Mouse (Mus musculus): ENCODE measurements around the gene Tap1. TPM values are rescaled to one million over a fixed set of nuclear protein-coding genes. Genes with fewer than 3 reads are reported as not detected.

Gene Tap1
- 7.5 TPM for polyA plus RNA-seq (2014; fragmentation: Illumina TruSeq; extraction: RNeasy Lipid Tissue Mini Kit (QIAGEN cat#74804); ENCODE audit: low read depth, low replicate concordance)

DNA sequence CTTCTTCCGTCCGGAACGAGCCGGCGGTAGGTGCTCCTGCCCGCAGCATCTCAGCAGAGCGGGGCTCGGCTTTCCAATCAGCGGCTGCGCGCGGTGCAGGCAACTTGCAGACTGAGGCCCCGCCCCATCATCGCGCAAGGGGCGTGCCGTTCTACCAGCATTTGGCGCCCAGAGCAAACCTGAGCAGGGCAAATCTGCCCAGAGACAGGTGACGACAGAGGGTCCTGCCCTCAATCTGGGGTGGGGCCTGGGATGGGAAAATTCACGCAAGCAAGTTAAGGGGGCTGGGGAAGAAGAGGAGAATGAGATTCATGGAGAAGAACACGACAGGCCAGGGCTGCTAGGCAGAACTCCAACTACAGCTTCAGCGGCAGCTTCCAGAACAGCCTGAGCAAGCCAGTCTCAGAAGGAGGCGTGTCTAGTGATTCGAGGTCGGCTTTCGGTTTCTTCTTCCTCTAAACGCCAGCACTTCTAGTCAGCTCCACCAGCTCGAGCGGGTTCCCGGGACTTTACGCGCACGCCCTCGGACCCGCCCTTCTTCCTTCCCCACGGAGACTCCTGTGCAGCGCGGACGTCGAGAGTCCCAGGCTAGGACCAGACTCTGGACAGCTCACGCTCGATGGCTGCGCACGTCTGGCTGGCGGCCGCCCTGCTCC is at the start of gene Tap1, which contains the start of gene Psmb9:
Gene Tap1, plus strand, starts transcription at position 293 of the 656 bp plus-strand sequence.
Gene Psmb9, minus strand, starts transcription at position 504 of the 656 bp plus-strand sequence.

DNA sequence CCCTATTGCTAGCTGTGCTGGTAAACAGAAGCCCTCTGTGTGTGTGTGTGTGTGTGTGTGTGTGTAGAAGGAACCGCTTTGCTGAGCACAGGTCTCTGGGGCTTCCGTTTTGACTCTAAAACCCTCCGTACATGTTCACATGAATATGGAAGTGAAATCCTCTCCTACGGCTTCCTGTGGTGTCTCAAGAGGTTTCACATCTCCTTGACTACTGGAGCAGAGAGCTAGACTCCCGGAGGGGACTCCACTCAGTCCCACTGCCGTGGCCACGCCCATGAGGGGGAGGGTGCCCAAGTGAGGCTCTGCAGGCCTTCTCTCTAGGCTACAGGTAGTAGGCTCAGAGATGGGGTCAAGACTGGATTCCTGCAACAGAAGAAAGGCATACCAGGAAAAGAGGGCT is 44.3 kb upstream of the Tap1 start, which contains the start of gene H2-DMb2:
Gene H2-DMb2, plus strand, starts transcription at position 275 of the 400 bp plus-strand sequence.

DNA sequence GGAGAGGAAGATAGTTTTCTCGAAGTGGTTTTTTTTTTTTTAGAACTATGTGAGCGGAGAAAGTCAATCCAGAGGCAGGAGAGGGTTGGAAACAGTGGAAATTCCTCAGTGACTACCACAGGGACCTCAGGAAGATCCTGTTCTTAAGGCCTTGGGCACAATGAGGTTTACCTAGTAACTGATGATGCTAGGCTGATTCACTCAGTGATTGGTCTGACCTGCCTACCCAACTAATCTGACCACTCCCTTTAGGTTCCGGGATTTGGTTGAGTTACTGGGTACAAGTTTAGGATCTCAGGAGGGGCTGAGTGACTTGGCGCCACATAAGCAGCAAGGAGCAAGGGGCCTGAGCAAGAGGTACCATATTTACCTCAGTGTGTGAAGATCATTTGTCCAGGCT is 34.4 kb upstream of the Tap1 start, which contains the start of gene H2-DMb1:
Gene H2-DMb1, plus strand, starts transcription at position 150 of the 400 bp plus-strand sequence.

DNA sequence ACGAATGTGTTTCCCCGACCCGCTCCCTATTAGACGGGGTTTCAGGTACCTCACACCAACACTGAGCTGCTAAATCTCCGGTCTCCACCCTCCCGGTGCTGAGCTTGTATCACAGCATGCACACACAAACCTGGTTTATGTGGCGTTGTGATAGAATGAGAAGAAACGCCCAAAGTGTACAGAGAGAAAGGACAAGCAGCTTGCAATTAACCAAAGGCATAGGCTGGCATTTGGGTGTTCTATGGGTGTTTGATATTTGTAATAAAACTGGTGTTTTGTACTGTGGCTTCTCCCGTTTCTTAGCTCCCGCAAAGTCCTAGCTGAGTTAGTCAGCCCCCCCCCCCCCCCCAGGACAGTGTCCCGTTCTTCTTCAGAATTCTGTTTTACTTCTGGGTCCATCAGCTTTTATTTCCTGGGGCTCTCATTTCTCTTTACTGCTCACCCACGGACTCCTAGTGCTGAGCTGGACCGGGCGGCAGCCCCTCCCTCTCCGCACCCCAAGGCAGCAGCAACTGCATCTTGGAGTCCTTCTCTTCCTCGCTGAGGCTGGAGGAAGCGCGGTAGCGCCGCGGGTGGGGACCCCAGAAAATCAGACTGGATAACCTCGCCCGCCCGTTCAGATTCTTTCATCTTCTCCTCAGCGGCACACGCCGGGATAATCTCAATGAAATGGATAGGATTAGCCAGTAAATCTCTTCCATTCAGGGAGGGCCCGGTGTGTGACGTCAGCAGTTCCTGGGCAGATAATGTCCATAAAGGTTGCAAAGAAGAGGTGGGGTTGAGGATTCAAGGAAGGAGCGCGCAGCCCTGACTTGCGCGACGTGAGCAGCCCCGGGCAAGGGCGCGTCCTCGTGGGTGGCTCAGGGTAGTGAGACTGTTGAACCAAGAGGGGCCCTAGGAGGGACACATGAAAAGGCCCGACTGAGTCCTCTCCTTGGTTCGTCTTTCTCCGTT is 9.9 kb downstream of the Tap1 start, which contains the start of gene Psmb8:
Gene Psmb8, plus strand, starts transcription at position 781 of the 954 bp plus-strand sequence.

DNA sequence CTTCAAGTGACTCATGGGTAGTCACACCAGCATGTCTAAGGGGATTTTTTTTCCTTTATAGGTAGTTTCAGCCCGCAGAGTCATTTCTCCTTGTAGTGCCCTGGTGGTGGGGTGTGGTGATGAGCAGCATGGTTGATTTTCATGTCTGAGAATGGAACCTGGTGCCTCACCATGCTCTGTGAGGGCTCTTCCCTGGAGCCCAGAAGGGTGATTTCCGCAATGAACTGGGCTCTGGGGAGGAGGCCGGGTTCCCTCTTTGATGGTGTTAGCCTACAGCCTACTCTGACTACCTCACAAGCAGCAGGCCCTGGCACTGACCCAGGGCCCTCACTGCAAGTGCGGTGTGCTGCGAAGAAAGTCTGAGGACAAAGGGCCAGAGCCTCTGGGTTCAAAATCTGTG is 16.1 kb downstream of the Tap1 start, which contains the start of gene Tap2:
Gene Tap2, plus strand, starts transcription at position 84 of the 400 bp plus-strand sequence.

DNA sequence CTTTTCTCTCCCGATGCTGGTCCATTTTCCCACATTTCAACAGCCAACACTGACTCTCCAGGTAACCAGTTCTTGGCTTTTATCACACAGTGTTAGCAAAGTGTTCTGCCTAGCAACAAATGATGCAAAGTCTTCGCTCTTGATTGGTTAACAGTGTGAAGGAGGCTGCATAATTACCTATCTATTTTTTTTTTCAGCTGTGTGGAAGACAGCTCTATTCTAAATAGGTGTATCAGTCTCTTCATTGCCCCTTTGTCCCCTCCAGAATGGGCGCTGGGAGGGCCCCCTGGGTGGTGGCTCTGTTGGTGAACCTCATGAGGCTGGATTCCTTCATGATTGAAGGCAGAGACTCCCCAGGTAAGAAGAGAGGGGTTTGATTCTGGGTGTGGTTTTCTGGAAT is 51.4 kb downstream of the Tap1 start, which contains the start of gene H2-Ob:
Gene H2-Ob, plus strand, starts transcription at position 198 of the 400 bp plus-strand sequence.

Other genes with a start within 250 kb of the Tap1 start
- gene Pfdn6, start 247.2 kb upstream of the Tap1 start, polyA plus RNA-seq (2014; fragmentation: Illumina TruSeq; extraction: RNeasy Lipid Tissue Mini Kit (QIAGEN cat#74804); ENCODE audit: low read depth, low replicate concordance), result 93.3 TPM
- gene Wdr46, start 246.9 kb upstream of the Tap1 start, polyA plus RNA-seq (2014; fragmentation: Illumina TruSeq; extraction: RNeasy Lipid Tissue Mini Kit (QIAGEN cat#74804); ENCODE audit: low read depth, low replicate concordance), result 8.0 TPM
- gene B3galt4, start 236.1 kb upstream of the Tap1 start, polyA plus RNA-seq (2014; fragmentation: Illumina TruSeq; extraction: RNeasy Lipid Tissue Mini Kit (QIAGEN cat#74804); ENCODE audit: low read depth, low replicate concordance), result 2.3 TPM
- 36.9 TPM for gene Vps52, start 231.7 kb upstream of the Tap1 start, polyA plus RNA-seq (2014; fragmentation: Illumina TruSeq; extraction: RNeasy Lipid Tissue Mini Kit (QIAGEN cat#74804); ENCODE audit: low read depth, low replicate concordance)
- 892 TPM for gene Rps18, start 231.6 kb upstream of the Tap1 start, polyA plus RNA-seq (2014; fragmentation: Illumina TruSeq; extraction: RNeasy Lipid Tissue Mini Kit (QIAGEN cat#74804); ENCODE audit: low read depth, low replicate concordance)
- gene H2-K1, start 187.2 kb upstream of the Tap1 start, polyA plus RNA-seq (2014; fragmentation: Illumina TruSeq; extraction: RNeasy Lipid Tissue Mini Kit (QIAGEN cat#74804); ENCODE audit: low read depth, low replicate concordance), result 293 TPM
- 25.6 TPM for gene Ring1, start 162.9 kb upstream of the Tap1 start, polyA plus RNA-seq (2014; fragmentation: Illumina TruSeq; extraction: RNeasy Lipid Tissue Mini Kit (QIAGEN cat#74804); ENCODE audit: low read depth, low replicate concordance)
- gene H2-Ke6, start 159.5 kb upstream of the Tap1 start, polyA plus RNA-seq (2014; fragmentation: Illumina TruSeq; extraction: RNeasy Lipid Tissue Mini Kit (QIAGEN cat#74804); ENCODE audit: low read depth, low replicate concordance), result 140 TPM
- gene Slc39a7, start 155.9 kb upstream of the Tap1 start, polyA plus RNA-seq (2014; fragmentation: Illumina TruSeq; extraction: RNeasy Lipid Tissue Mini Kit (QIAGEN cat#74804); ENCODE audit: low read depth, low replicate concordance), result 68.0 TPM
- 42.4 TPM for gene Rxrb, start 155.7 kb upstream of the Tap1 start, polyA plus RNA-seq (2014; fragmentation: Illumina TruSeq; extraction: RNeasy Lipid Tissue Mini Kit (QIAGEN cat#74804); ENCODE audit: low read depth, low replicate concordance)
- gene Col11a2, start 148.1 kb upstream of the Tap1 start, polyA plus RNA-seq (2014; fragmentation: Illumina TruSeq; extraction: RNeasy Lipid Tissue Mini Kit (QIAGEN cat#74804); ENCODE audit: low read depth, low replicate concordance), result 1.5 TPM
- not detected for gene H2-Oa, start 95.2 kb upstream of the Tap1 start, polyA plus RNA-seq (2014; fragmentation: Illumina TruSeq; extraction: RNeasy Lipid Tissue Mini Kit (QIAGEN cat#74804); ENCODE audit: low read depth, low replicate concordance)
- 5.4 TPM for gene H2-DMa, start 68.0 kb upstream of the Tap1 start, polyA plus RNA-seq (2014; fragmentation: Illumina TruSeq; extraction: RNeasy Lipid Tissue Mini Kit (QIAGEN cat#74804); ENCODE audit: low read depth, low replicate concordance)
- gene Brd2, start 64.9 kb upstream of the Tap1 start, polyA plus RNA-seq (2014; fragmentation: Illumina TruSeq; extraction: RNeasy Lipid Tissue Mini Kit (QIAGEN cat#74804); ENCODE audit: low read depth, low replicate concordance), result 78.8 TPM
- 0.99 TPM for gene H2-DMb2, start 44.2 kb upstream of the Tap1 start, polyA plus RNA-seq (2014; fragmentation: Illumina TruSeq; extraction: RNeasy Lipid Tissue Mini Kit (QIAGEN cat#74804); ENCODE audit: low read depth, low replicate concordance)
- gene H2-DMb1, start 34.5 kb upstream of the Tap1 start, polyA plus RNA-seq (2014; fragmentation: Illumina TruSeq; extraction: RNeasy Lipid Tissue Mini Kit (QIAGEN cat#74804); ENCODE audit: low read depth, low replicate concordance), result 2.1 TPM
- 9.3 TPM for gene Psmb9, start 211 bp downstream of the Tap1 start, polyA plus RNA-seq (2014; fragmentation: Illumina TruSeq; extraction: RNeasy Lipid Tissue Mini Kit (QIAGEN cat#74804); ENCODE audit: low read depth, low replicate concordance)
- 22.3 TPM for gene Psmb8, start 10.2 kb downstream of the Tap1 start, polyA plus RNA-seq (2014; fragmentation: Illumina TruSeq; extraction: RNeasy Lipid Tissue Mini Kit (QIAGEN cat#74804); ENCODE audit: low read depth, low replicate concordance)
- 26.4 TPM for gene Tap2, start 16.0 kb downstream of the Tap1 start, polyA plus RNA-seq (2014; fragmentation: Illumina TruSeq; extraction: RNeasy Lipid Tissue Mini Kit (QIAGEN cat#74804); ENCODE audit: low read depth, low replicate concordance)
- gene H2-Ob, start 51.4 kb downstream of the Tap1 start, polyA plus RNA-seq (2014; fragmentation: Illumina TruSeq; extraction: RNeasy Lipid Tissue Mini Kit (QIAGEN cat#74804); ENCODE audit: low read depth, low replicate concordance), result 1.0 TPM
- gene H2-Ab1, start 70.1 kb downstream of the Tap1 start, polyA plus RNA-seq (2014; fragmentation: Illumina TruSeq; extraction: RNeasy Lipid Tissue Mini Kit (QIAGEN cat#74804); ENCODE audit: low read depth, low replicate concordance), result 29.9 TPM
- gene H2-Aa, start 100.3 kb downstream of the Tap1 start, polyA plus RNA-seq (2014; fragmentation: Illumina TruSeq; extraction: RNeasy Lipid Tissue Mini Kit (QIAGEN cat#74804); ENCODE audit: low read depth, low replicate concordance), result 42.5 TPM
- 33.9 TPM for gene H2-Eb1, start 118.3 kb downstream of the Tap1 start, polyA plus RNA-seq (2014; fragmentation: Illumina TruSeq; extraction: RNeasy Lipid Tissue Mini Kit (QIAGEN cat#74804); ENCODE audit: low read depth, low replicate concordance)
- not detected for gene H2-Eb2, start 138.1 kb downstream of the Tap1 start, polyA plus RNA-seq (2014; fragmentation: Illumina TruSeq; extraction: RNeasy Lipid Tissue Mini Kit (QIAGEN cat#74804); ENCODE audit: low read depth, low replicate concordance)
- not detected for gene Btnl2, start 167.3 kb downstream of the Tap1 start, polyA plus RNA-seq (2014; fragmentation: Illumina TruSeq; extraction: RNeasy Lipid Tissue Mini Kit (QIAGEN cat#74804); ENCODE audit: low read depth, low replicate concordance)
- gene Btnl1, start 189.6 kb downstream of the Tap1 start, polyA plus RNA-seq (2014; fragmentation: Illumina TruSeq; extraction: RNeasy Lipid Tissue Mini Kit (QIAGEN cat#74804); ENCODE audit: low read depth, low replicate concordance), result not detected
- not detected for gene BC051142, start 211.3 kb downstream of the Tap1 start, polyA plus RNA-seq (2014; fragmentation: Illumina TruSeq; extraction: RNeasy Lipid Tissue Mini Kit (QIAGEN cat#74804); ENCODE audit: low read depth, low replicate concordance)